Mouse (Mus musculus): Measurements from ENCODE around the gene Urah. TPM values are rescaled to one million over a fixed set of nuclear protein-coding genes. Genes with fewer than 3 reads are reported as not detected.

Urah gene
- total RNA-seq, 4 experiments from 2014 or later: 0.73 to 1.8 (median 1.0) TPM; not detected in 1

GRCm38 (mm10) chr7:140877364-140877763, 42.5 kb downstream of the Urah start:
- DNase-seq: no peak

- no peak for DNase-seq
Observed at GRCm38 (mm10) chr7:140879355-140879754, 44.5 kb downstream of the Urah start.

DNA sequence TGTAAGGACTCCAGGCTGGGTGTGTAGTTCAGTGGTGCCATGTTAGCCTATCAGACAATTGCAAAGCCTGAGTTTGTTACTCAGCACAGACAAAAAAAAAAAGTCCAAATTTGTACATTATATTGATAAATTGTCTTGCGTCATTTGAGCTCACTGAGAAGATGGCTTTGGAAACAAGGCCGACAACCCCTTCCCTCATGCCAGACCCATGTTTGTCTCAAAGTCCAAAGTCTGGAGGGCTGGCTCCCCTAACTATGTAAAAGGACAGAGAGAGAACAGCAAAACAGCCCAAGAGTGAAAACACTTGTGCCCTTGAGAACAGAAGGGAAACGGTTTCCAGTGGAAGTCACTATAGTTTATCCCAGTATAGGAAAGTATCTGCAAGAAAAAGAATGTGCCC, 45.6 kb downstream of the Urah start:
- no peak for DNase-seq

GRCm38 (mm10) chr7:140880865-140881515, 46.2 kb downstream of the Urah start:
- no peak for DNase-seq

GRCm38 (mm10) chr7:140881696-140882468, 47.1 kb downstream of the Urah start, which contains the start of the genes Psmd13 and Sirt3:
Gene Psmd13, plus strand, starts transcription at chr7:140881968.
Gene Sirt3, minus strand, starts transcription at chr7:140882309.
- peak; percentile 93 for DNase-seq

DNA sequence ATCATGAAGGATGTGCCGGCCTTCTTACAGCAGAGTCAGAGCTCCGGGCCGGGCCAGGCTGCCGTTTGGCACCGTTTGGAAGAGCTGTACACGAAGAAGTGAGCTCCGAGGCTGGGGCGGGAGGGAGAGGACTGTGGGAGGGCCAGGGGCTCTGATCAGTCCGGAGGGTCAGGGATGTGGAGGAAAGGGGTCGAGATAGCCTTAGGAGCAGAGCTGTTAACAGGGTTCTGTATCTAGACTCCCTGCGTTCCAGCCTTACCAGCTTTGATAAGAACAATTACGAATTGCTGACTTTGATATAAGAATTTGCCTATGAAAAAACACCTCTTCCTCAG, 47.6 kb downstream of the Urah start:
- no peak for DNase-seq

Other genes with a start within 250 kb of the Urah start
- gene Olfr46, start 233.7 kb upstream of the Urah start, total RNA-seq (2022): under 1 TPM in 1 of 4 experiments, not detected in 3; 0.03 TPM
- not detected for gene Olfr61, start 206.0 kb upstream of the Urah start, total RNA-seq (2022)
- gene Olfr53, start 188.6 kb upstream of the Urah start, total RNA-seq (2022): not detected
- under 1 TPM; 0.03 TPM for gene Olfr539, start 175.1 kb upstream of the Urah start, total RNA-seq (2022)
- not detected for gene Olfr45, start 153.1 kb upstream of the Urah start, total RNA-seq (2022)
- not detected for gene Olfr541, start 137.8 kb upstream of the Urah start, total RNA-seq (2022)
- gene Cyp2e1, start 71.3 kb upstream of the Urah start, total RNA-seq (2022): 100 to 1,000 TPM in 3 of 4 experiments, 10 to 100 TPM in 1; 87.7 to 302 (median 204) TPM
- gene Syce1, start 47.2 kb upstream of the Urah start, total RNA-seq (2022): not detected
- 1 to 10 TPM; 3.8 to 8.6 (median 5.7) TPM for gene Zfp941, start 12.8 kb upstream of the Urah start, total RNA-seq (2022)
- gene Scgb1c1, start 10.5 kb downstream of the Urah start, total RNA-seq (2022): not detected
- 1 to 10 TPM in 2 of 4 experiments, under 1 TPM in 1, not detected in 1; 0.23 to 1.3 (median 1.2) TPM for gene Odf3, start 12.8 kb downstream of the Urah start, total RNA-seq (2022)
- 1 to 10 TPM in 2 of 4 experiments, not detected in 2; 1.0 to 1.2 TPM for gene Gm45785, start 21.3 kb downstream of the Urah start, total RNA-seq (2022)
- gene Ric8a, start 21.9 kb downstream of the Urah start, total RNA-seq (2022): 10 to 100 TPM; 59.8 to 87.7 (median 75.9) TPM
- gene Bet1l, start 22.6 kb downstream of the Urah start, total RNA-seq (2022): 10 to 100 TPM; 37.7 to 53.3 (median 46.1) TPM
- gene Psmd13, start 47.0 kb downstream of the Urah start, total RNA-seq (2022): 100 to 1,000 TPM; 113 to 125 (median 116) TPM
- 10 to 100 TPM; 33.4 to 48.7 (median 41.0) TPM for gene Sirt3, start 47.3 kb downstream of the Urah start, total RNA-seq (2022)
- 100 to 1,000 TPM in 3 of 4 experiments, 10 to 100 TPM in 1; 73.2 to 522 (median 364) TPM for gene Cox8b, start 65.4 kb downstream of the Urah start, total RNA-seq (2022)
- 1 to 10 TPM; 1.4 to 4.0 (median 2.9) TPM for gene Nlrp6, start 85.9 kb downstream of the Urah start, total RNA-seq (2022)
- 10 to 100 TPM; 37.1 to 69.0 (median 52.9) TPM for gene Pgghg, start 106.4 kb downstream of the Urah start, total RNA-seq (2022)
- gene Ifitm5, start 115.3 kb downstream of the Urah start, total RNA-seq (2022): 1 to 10 TPM; 1.1 to 2.7 (median 1.9) TPM
- gene Gm45717, start 120.9 kb downstream of the Urah start, total RNA-seq (2022): not detected
- 100 to 1,000 TPM; 431 to 671 (median 563) TPM for gene Ifitm2, start 121.0 kb downstream of the Urah start, total RNA-seq (2022)
- 10 to 100 TPM; 10.6 to 14.0 (median 13.4) TPM for gene Ifitm1, start 132.2 kb downstream of the Urah start, total RNA-seq (2022)
- gene Ifitm3, start 175.8 kb downstream of the Urah start, total RNA-seq (2022): 100 to 1,000 TPM; 105 to 128 (median 116) TPM
- 1 to 10 TPM in 2 of 4 experiments, under 1 TPM in 1, not detected in 1; 0.81 to 1.5 (median 1.2) TPM for gene Ifitm6, start 182.9 kb downstream of the Urah start, total RNA-seq (2022)
- gene Gm17387, start 194.1 kb downstream of the Urah start, total RNA-seq (2022): not detected
- gene B4galnt4, start 226.1 kb downstream of the Urah start, total RNA-seq (2022): 1 to 10 TPM; 2.0 to 6.1 (median 2.7) TPM
- gene Pkp3, start 243.2 kb downstream of the Urah start, total RNA-seq (2022): 1 to 10 TPM; 1.6 to 3.1 (median 2.1) TPM